Mouse (Mus musculus) hematopoietic multipotent progenitor cell, adult 10-12 weeks (in vitro differentiated cells): ENCODE measurements around the gene Cntn6. TPM values are rescaled to one million over a fixed set of nuclear protein-coding genes. Genes with fewer than 3 reads are reported as not detected.

Source experiments
- polyA plus RNA-seq: library from polyadenylated mRNA; stranded (reverse); fragments of >175 nt; gene quantifications from 2 replicates; pipeline ENCODE4 v1.2.3, GENCODE M21; 2012; ENCODE audit warnings: low replicate concordance

Cntn6 gene
- polyA plus RNA-seq, result 0.04 TPM in 1 of 2 replicates, not detected in the other

GRCm38 (mm10) chr6:104492490-104493431 lies at the start of gene Cntn6:
Cntn6 (plus strand) TSS chr6:104492790.

